Mouse (Mus musculus) olfactory bulb, adult 2 months (tissue): ENCODE measurements around the gene Gjc2.

ENCODE experiments used
- CTCF ChIP-seq: fragments of 200-500 bp; IDR thresholded peaks from 2 replicates; pipeline ENCODE4 v1.5.1; 2012; ENCODE audit warnings: low read depth, mild to moderate bottlenecking, low read length, moderate library complexity; ENCODE audit not compliant: insufficient read depth
- POLR2A ChIP-seq: fragments of 200-500 bp; IDR thresholded peaks from 2 replicates; pipeline ENCODE4 v1.6.1; 2012; ENCODE audit warnings: mild to moderate bottlenecking, low read depth, low read length, moderate library complexity; ENCODE audit not compliant: insufficient read depth

GRCm38 (mm10) chr11:59130782-59131181, 52.2 kb downstream of the Gjc2 start:
- TF ChIP-seq CTCF (no peak), POLR2A (no peak)
